Mouse (Mus musculus) limb, embryonic 15.5 days (tissue): ENCODE data around the gene Ccdc93. TPM values are rescaled to one million over a fixed set of nuclear protein-coding genes. Genes with fewer than 3 reads are reported as not detected.

ENCODE experiments used
- ATAC-seq: fragments of 200-750 bp; cut with Nextera tagmentation; 2 replicates; pipeline ENCODE4 v1.8.0; 2017; ENCODE audit warnings: low read depth, moderate TSS enrichment; ENCODE audit not compliant: insufficient number of reproducible peaks, low FRiP score, low TSS enrichment
- H3K27ac ChIP-seq: fragments of 300-500 bp; sonication (generic); 2 replicates; pipeline ENCODE4 v1.5.1; 2015; ENCODE audit warnings: moderate library complexity, mild to moderate bottlenecking, inconsistent platforms
- H3K27me3 ChIP-seq: fragments of 300-500 bp; sonication (generic); 2 replicates; pipeline ENCODE4 v1.6.1; 2015; ENCODE audit warnings: inconsistent platforms
- H3K36me3 ChIP-seq: fragments of 300-500 bp; sonication (generic); 2 replicates; pipeline ENCODE4 v1.6.1; 2015; ENCODE audit warnings: inconsistent platforms
- H3K4me1 ChIP-seq: fragments of 300-500 bp; sonication (generic); 2 replicates; pipeline ENCODE4 v1.6.1; 2015; ENCODE audit warnings: inconsistent platforms
- H3K4me2 ChIP-seq: fragments of 300-500 bp; sonication (generic); 2 replicates; pipeline ENCODE4 v1.6.1; 2015; ENCODE audit warnings: mild to moderate bottlenecking, inconsistent platforms
- H3K4me3 ChIP-seq: fragments of 300-500 bp; sonication (generic); 2 replicates; pipeline ENCODE4 v1.5.1; 2015; ENCODE audit warnings: mild to moderate bottlenecking, inconsistent platforms
- H3K9ac ChIP-seq: fragments of 300-500 bp; sonication (generic); 2 replicates; pipeline ENCODE4 v1.6.1; 2015; ENCODE audit warnings: inconsistent platforms
- H3K9me3 ChIP-seq: fragments of 300-500 bp; sonication (generic); 2 replicates; pipeline ENCODE4 v1.6.1; 2016; ENCODE audit warnings: inconsistent platforms
- WGBS: fragments of 180-500 bp; shearing (Covaris S2); methylation state at CpG from one replicate; pipeline ENCODE4 v1.1.7; 2015; 5-methylcytosine and 5-hydroxymethylcytosine counted together
- polyA plus RNA-seq: library from polyadenylated mRNA; unstranded; fragments of >200 nt; fragmentation: Nextera tagmentation; extraction: Ambion mirVana; gene quantifications from 2 replicates; pipeline ENCODE4 v1.2.1, GENCODE M21; 2015

The Ccdc93 gene
- polyA plus RNA-seq, 1 experiment from 2014 or later, result 14.3 TPM

DNA sequence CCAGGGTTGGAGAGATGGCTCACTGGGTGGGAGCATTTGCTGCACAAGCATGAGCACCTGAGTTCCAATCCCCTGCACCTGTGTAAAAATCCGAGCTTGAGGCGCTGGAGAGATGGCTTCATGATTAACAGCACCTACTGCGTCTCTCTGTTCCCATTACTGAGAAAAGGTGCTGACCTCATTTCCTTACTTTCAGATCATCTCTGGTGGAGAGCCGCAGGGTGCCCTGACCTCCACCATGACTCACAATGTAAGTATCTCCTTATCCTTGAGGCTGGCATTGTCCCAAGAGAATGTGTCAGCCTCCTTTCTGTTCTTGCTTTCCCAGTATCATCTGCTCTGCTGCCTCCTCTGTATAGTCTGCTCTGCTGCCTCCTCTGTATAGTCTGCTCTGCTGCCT lies 52.2 kb downstream of the Ccdc93 start:
- no peaks in the 10 kb centered on the region for H3K27me3 ChIP-seq

DNA sequence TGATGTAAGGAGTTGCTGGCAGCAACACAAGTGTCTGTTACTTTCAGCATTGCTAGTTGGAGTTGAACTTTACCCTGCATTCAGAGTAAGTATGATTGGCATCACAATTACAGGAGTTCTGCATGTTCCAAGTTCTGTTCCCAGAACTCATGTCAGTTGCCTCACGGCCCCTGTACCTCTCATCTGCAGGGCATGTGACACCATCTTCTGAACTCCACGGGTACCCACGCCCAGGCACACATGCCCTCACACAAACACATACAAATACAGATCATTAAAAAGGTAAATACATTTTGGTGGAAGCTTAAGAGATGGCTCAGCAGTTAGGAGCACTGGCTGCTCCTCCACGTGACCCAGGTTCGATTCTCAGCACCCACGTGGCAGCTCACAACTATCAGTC lies 56.0 kb downstream of the Ccdc93 start:
- Histone ChIP-seq H3K9me3 (no peaks in the 10 kb centered on the region), H3K4me1 (no peaks in the 10 kb centered on the region), H3K27me3 (no peaks in the 10 kb centered on the region), H3K36me3 (peaks cover 70% of the 10 kb centered on the region), H3K4me3 (no peak overlapping the region), H3K9ac (no peak overlapping the region), H3K4me2 (no peak overlapping the region), H3K27ac (no peak overlapping the region)
- WGBS, result 90% methylated on average over 6 of the region's 6 CpGs
- no peak for ATAC-seq

More for the DNA sequence above, 52.2 kb downstream of the Ccdc93 start:
- Histone ChIP-seq H3K36me3 (peaks cover 77% of the 10 kb centered on the region), H3K9ac (no peak overlapping the region), H3K4me2 (no peak overlapping the region), H3K27ac (no peak overlapping the region), H3K9me3 (no peaks in the 10 kb centered on the region), H3K4me1 (no peaks in the 10 kb centered on the region), H3K4me3 (no peak overlapping the region)
- 84% methylated on average over 4 of the region's 4 CpGs for WGBS
- ATAC-seq, result no peak

DNA sequence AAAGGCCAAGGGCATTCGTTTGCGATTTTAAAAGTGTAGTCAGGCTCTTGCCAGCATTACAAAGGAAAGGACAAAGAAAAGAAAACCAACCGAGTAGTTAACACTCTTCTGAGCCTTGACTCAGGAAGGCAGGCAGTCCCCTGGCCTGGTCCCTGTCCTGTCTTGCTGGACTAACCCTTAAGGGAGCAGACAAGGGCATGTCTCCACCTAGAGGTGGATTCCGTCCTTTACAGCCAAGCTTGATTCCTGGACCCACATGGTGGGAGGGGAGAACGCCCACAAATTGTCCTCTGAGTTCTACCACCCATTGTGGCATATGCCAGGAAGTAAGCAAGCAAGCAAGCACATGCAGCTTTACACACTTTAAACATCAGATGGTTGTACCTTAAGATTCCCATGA lies 59.4 kb downstream of the Ccdc93 start:
- Histone ChIP-seq H3K9ac (no peak overlapping the region), H3K9me3 (no peaks in the 10 kb centered on the region), H3K27ac (no peak overlapping the region), H3K4me1 (no peaks in the 10 kb centered on the region), H3K36me3 (peaks cover 84% of the 10 kb centered on the region), H3K4me2 (no peak overlapping the region), H3K4me3 (no peak overlapping the region), H3K27me3 (no peaks in the 10 kb centered on the region)
- ATAC-seq, result no peak
- whole genome bisulfite sequencing, result 34% methylated on average over 5 of the region's 5 CpGs

DNA sequence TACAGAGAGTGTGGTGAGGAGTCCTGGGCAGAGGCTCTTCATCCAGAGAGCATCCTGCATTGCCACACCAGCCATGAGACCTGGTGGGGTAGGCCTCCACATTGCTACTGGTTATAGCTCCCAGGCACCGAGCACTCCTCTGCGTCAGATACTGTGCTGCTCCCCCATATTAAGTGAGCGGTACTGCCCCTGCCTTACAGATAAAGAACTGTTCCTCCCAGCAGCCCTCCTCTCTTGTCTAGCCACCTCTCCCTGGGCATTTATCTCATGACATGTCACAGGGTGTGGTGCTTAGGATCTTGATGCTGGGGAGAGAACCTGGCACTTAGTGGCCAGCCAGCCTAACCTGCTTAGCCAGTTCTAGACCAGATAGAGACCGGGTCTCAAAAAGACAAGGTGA lies 66.2 kb downstream of the Ccdc93 start:
- H3K4me1 ChIP-seq, result no peaks in the 10 kb centered on the region
- H3K27ac ChIP-seq, result no peak overlapping the region
- H3K9me3 ChIP-seq, result no peaks in the 10 kb centered on the region
- H3K4me3 ChIP-seq, result no peak overlapping the region
- no peaks in the 10 kb centered on the region for H3K27me3 ChIP-seq
- H3K9ac ChIP-seq, result no peak overlapping the region
- peaks cover 94% of the 10 kb centered on the region for H3K36me3 ChIP-seq
- 91% methylated on average over 4 of the region's 4 CpGs for WGBS
- H3K4me2 ChIP-seq, result no peak overlapping the region
- no peak for ATAC-seq

DNA sequence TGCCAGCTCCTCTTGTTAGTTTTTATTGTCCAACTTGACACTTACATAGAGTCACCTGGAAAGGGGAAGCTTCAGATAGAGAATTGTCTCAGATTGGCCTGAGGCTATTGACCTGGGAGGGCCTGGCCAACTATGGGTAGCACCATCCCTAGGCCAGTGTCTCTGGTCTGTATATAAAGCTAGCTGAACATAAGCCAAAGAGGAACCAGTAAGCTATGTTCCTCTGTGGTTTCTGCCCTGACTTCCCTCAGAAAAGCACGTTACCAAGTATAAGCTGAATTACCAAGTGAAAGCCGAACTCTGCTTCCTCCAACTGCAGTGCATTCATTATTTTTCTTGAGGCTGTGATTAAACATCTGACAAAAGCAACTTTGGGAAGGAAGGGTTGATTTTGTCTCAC lies 77.9 kb downstream of the Ccdc93 start:
- 81% methylated on average over 2 of the region's 2 CpGs for WGBS
- Histone ChIP-seq H3K27ac (no peak overlapping the region), H3K4me2 (no peak overlapping the region), H3K36me3 (peaks cover 9% of the 10 kb centered on the region; the same call in 1 of the 2 replicates), H3K4me3 (no peak overlapping the region), H3K9ac (no peak overlapping the region), H3K9me3 (no peaks in the 10 kb centered on the region), H3K4me1 (no peaks in the 10 kb centered on the region), H3K27me3 (no peaks in the 10 kb centered on the region)
- ATAC-seq, result no peak

DNA sequence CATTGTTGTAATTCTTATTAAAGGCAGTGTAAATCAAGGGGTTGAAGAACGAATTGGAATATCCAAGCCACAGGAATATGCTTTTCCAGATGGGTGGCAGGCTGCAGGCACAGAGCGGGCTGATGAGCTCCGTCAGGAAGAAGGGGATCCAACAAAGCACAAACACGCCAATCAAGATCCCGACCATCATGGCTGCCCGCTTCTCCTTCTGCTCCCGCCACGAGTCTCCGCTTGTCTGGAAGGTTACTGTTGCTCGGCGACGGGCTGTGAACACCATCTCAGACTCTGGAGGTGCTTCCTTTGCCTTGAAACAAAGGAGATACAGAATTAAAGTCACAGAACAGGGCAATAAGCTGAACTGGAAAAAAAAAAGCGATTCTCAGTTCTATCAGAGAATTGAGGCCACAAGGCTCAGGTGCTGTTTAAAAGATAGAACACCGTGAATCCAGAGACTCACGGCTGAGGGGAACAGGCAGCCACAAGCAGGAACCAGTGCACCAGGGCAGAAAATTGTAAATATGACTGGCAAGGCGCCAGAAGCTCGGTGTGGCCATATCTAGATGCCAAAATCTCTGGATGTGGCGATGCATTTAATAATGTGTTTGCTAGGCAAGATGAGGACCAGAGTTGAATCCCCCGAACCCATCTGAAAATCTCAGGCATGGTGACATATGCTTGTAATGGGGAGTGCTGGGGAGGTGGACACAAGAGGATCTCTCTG lies 79.7 kb downstream of the Ccdc93 start:
- WGBS, result 84% methylated on average over 19 of the region's 19 CpGs
- H3K36me3 ChIP-seq, result no peaks in the 10 kb centered on the region
- no peaks in the 10 kb centered on the region for H3K27me3 ChIP-seq
- H3K4me2 ChIP-seq, result no peak overlapping the region
- H3K9ac ChIP-seq, result no peak overlapping the region
- H3K4me3 ChIP-seq, result no peak overlapping the region
- no peak overlapping the region for H3K27ac ChIP-seq
- ATAC-seq, result no peak
- no peaks in the 10 kb centered on the region for H3K4me1 ChIP-seq
- no peaks in the 10 kb centered on the region for H3K9me3 ChIP-seq

DNA sequence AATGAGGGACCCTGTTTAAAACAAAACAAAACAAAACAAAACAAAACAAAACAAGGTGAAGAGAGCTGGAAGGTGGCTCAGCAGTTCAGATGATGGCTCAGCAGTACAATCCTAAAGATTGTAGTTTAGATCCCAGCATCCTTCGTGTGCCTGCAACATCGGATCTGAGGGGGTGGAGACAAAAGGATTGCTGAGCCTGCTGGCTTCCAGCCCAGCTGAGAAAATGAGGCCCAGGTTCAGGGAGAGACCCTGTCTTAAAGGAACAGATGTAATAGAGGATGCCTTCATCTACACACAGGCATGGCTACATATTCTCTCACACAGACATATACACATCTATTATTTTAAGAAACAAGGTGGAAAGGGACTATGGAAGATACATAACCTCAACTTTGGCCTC lies 80.3 kb downstream of the Ccdc93 start:
- 20% methylated on average over 2 of the region's 2 CpGs for WGBS
- Histone ChIP-seq H3K27me3 (no peaks in the 10 kb centered on the region), H3K9me3 (no peaks in the 10 kb centered on the region), H3K4me1 (no peaks in the 10 kb centered on the region), H3K27ac (no peak overlapping the region), H3K4me2 (no peak overlapping the region), H3K36me3 (no peaks in the 10 kb centered on the region), H3K4me3 (no peak overlapping the region), H3K9ac (no peak overlapping the region)
- no peak for ATAC-seq

DNA sequence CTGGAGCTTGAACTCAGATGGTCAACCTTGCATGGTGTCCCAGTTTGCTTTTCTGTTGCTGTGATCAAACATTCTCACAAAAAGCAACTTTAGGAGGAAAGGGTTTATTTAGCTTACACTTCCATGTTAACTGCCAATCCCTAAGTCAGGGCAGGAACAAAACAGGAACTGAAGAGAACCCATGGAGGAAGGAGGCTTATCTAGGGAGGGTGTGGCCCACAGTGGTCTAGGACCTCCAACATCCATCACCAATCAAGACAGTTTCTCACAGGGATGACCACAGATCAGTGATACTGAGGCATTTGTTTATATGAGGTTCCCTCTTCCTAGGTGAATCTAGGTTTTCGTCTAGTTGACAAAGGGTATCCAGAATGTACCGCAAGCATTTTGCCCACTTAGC lies 81.1 kb downstream of the Ccdc93 start:
- no peaks in the 10 kb centered on the region for H3K27me3 ChIP-seq
- H3K9me3 ChIP-seq, result no peaks in the 10 kb centered on the region
- H3K36me3 ChIP-seq, result no peaks in the 10 kb centered on the region
- no peak overlapping the region for H3K9ac ChIP-seq
- WGBS, result 92% methylated on average over 2 of the region's 2 CpGs
- no peak overlapping the region for H3K27ac ChIP-seq
- H3K4me2 ChIP-seq, result no peak overlapping the region
- no peaks in the 10 kb centered on the region for H3K4me1 ChIP-seq
- ATAC-seq, result no peak
- H3K4me3 ChIP-seq, result no peak overlapping the region

DNA sequence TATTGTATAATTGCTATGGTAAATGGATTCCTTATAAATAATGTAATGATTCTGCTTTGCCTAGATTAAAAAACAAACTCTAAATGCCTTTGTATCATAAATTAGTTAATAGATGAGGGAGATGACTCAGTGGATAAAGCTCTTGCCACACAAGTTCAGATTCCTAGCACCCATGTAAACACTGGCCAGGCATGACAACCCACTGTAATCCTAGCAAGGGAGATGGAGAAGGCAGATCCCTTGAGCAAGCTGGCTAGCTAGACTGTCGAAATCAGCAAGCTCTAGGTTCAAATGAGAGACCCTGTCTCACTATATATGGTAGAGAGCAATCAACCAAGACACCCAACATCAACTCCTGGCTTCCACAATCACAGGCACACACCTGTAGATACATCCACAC lies 87.8 kb downstream of the Ccdc93 start:
- 65% methylated on average over 1 of the region's 1 CpGs for WGBS
- Histone ChIP-seq H3K36me3 (no peaks in the 10 kb centered on the region), H3K27me3 (no peaks in the 10 kb centered on the region), H3K4me1 (no peaks in the 10 kb centered on the region), H3K4me2 (no peak overlapping the region), H3K9ac (no peak overlapping the region), H3K4me3 (no peak overlapping the region), H3K9me3 (no peaks in the 10 kb centered on the region), H3K27ac (no peak overlapping the region)
- ATAC-seq, result no peak

DNA sequence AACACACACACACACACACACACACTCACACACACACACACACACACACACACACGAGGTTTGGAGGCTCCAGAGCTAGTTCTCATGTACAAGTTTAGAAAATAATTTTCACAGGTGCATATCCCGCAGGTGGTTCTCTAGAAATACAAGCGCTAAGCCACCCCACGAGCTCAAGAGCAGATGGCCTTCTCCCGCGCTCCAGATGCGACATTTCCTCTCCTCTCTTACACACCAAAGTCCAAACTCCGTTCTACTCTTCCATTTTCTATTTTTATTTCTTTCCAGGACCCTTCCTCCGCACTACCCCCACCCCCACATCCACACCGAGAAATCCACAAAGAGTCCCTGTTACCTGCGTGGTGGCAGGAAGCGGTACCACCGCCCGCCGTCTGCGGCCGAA lies 96.2 kb downstream of the Ccdc93 start:
- Histone ChIP-seq H3K9me3 (no peaks in the 10 kb centered on the region), H3K4me3 (peak overlapping the region; percentile 38), H3K27ac (no peak overlapping the region), H3K36me3 (no peaks in the 10 kb centered on the region), H3K27me3 (peaks cover 18% of the 10 kb centered on the region), H3K9ac (no peak overlapping the region), H3K4me1 (peaks cover 14% of the 10 kb centered on the region), H3K4me2 (peak overlapping the region; percentile 73)
- no peak for ATAC-seq
- WGBS, result 51% methylated on average over 17 of the region's 17 CpGs

DNA sequence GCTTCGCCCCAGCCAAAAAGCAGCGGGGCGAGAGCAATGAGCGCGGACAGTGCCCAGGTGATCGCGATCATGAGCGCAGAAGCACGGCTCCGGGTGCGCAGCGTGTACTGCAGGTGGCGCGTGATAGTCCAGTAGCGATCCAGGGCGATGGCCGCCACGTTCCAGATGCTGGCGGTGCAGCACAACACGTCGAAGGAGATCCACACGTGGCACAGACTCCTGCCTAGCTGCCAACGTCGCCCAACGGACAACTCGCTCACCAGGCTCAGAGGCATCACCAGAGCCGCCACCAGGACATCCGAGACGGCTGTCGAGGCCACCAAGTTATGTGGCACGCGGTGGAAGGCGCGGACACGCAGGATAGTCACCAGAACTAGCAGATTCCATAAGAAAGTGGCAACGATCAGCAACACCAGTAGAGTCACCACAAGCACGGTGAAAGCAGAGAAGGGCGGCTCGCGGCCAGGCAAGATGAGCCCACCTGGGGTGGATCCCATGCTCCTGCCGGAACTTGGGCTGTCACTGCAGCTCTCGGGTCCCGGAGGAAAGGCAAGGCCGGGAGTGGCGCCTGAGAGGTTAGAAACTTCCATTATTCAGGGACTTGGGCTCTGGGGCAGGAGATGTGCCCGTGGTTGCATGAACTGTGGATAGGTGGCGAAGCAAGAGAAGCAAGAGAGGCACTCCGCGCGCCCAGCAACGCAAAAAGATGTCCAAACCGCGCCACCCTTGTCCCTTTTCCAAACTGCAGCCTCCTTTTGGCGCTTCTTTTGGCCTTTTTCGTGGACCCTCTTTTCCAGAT lies 97.0 kb downstream of the Ccdc93 start:
- no peak overlapping the region for H3K27ac ChIP-seq
- H3K4me3 ChIP-seq, result peak overlapping the region; percentile 38
- H3K9ac ChIP-seq, result no peak overlapping the region
- H3K9me3 ChIP-seq, result no peaks in the 10 kb centered on the region
- H3K36me3 ChIP-seq, result no peaks in the 10 kb centered on the region
- peak overlapping the region; percentile 73 for H3K4me2 ChIP-seq
- peaks cover 18% of the 10 kb centered on the region for H3K27me3 ChIP-seq
- 5% methylated on average over 55 of the region's 55 CpGs for WGBS
- 0 out of 2 replicates have a peak, but pooled peaks have one; percentile 44 for ATAC-seq
- H3K4me1 ChIP-seq, result peaks cover 14% of the 10 kb centered on the region

DNA sequence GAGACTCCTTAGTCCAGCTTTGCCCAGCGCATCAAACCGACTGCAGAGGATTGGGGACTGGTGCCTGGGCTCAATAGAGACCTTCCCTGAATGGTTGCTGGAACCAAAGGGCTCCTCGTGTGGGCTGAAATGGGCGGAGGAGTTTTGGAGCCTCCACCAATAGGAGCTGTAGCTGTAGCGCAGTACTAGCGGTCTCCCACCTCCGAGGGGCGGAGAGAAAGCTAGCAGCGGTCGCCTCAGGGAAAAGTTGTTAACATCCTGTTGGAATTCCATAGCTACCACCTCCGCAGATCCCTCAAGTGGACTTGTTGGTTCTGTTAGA lies 97.5 kb downstream of the Ccdc93 start, which contains the start of gene Htr5b:
Gene Htr5b (minus strand): TSS at position 67 of the 322 bp plus-strand sequence.
- no peak within 1 kb of the TSS for H3K27ac ChIP-seq
- H3K4me1 ChIP-seq, result peaks cover 14% of the 10 kb centered on the region
- peaks cover 18% of the 10 kb centered on the region for H3K27me3 ChIP-seq
- 2% methylated on average over 11 of the region's 11 CpGs for WGBS
- H3K9me3 ChIP-seq, result no peaks in the 10 kb centered on the region
- H3K9ac ChIP-seq, result no peak within 1 kb of the TSS
- no peaks in the 10 kb centered on the region for H3K36me3 ChIP-seq
- peak; percentile 76; the same call in 1 of the 2 replicates for ATAC-seq
- H3K4me2 ChIP-seq, result peak within 1 kb of the TSS; percentile 73
- H3K4me3 ChIP-seq, result peak within 1 kb of the TSS; percentile 38
